Mouse (Mus musculus): ENCODE data around the gene Cdk20. TPM values are rescaled to one million over a fixed set of nuclear protein-coding genes. Genes with fewer than 3 reads are reported as not detected.

Cdk20 gene
- total and polyA plus RNA-seq, 3 experiments, result 0.21 to 2.2 (median 1.5) TPM

GRCm38 (mm10) chr13:64411282-64411681 is 20.8 kb upstream of the Cdk20 start:
- H3K27ac ChIP-seq (ENCODE audit: insufficient read depth, low read depth), result no peak overlapping the region
- no peak overlapping the region for H3K9ac ChIP-seq (ENCODE audit: insufficient read depth, low read depth)
- no peaks in the 10 kb centered on the region for H3K27me3 ChIP-seq (replicated peaks)
- H3K9me3 ChIP-seq (replicated peaks; ENCODE audit: low read length), result peaks cover 3% of the 10 kb centered on the region
- no peaks in the 10 kb centered on the region for H3K79me2 ChIP-seq (replicated peaks; ENCODE audit: control insufficient read depth, extremely low read depth, insufficient read depth, poor library complexity, severe bottlenecking)
- H3K36me3 ChIP-seq (replicated peaks in 1 of 2; ENCODE audit: control insufficient read depth in 1 of 2, insufficient read depth in 1 of 2, low read length in 1 of 2), result no peaks in the 10 kb centered on the region
- DNase-seq (ENCODE audit: extremely low read depth), result no peak
- TF ChIP-seq POLR2A (IDR thresholded peaks at IDR 0.05; ENCODE audit: low read depth, low read length) (no peak), KAT2A (IDR thresholded peaks at IDR 0.05; ENCODE audit: insufficient replicate concordance, low read length) (no peak), RAD21 (IDR thresholded peaks at IDR 0.05; ENCODE audit: low read depth, low read length) (no peak), ETS1 (conservative IDR thresholded peaks at IDR 0.05; ENCODE audit: low read depth, low read length) (no peak), ZC3H11A (IDR thresholded peaks at IDR 0.05; ENCODE audit: low read depth, low read length) (no peak), POLR2AphosphoS2 (IDR thresholded peaks at IDR 0.05; ENCODE audit: low read depth, low read length) (no peak), CHD2 (IDR thresholded peaks at IDR 0.05; ENCODE audit: low read length) (no peak), MXI1 (IDR thresholded peaks at IDR 0.05; ENCODE audit: low read depth, low read length) (no peak), SIN3A (IDR thresholded peaks at IDR 0.05; ENCODE audit: low read length) (no peak), GABPA (IDR thresholded peaks at IDR 0.05; ENCODE audit: insufficient replicate concordance, low read depth, low read length) (no peak)
- dilution Hi-C loops (cut with MboI; ENCODE audit: extremely low pct_ligation_motif_present, extremely low pct_unique_long_range_greater_than_20kb, low sequenced_read_pairs), result no loop called here
- no peak overlapping the region for H3K4me2 ChIP-seq (ENCODE audit: insufficient read depth, low read depth, poor library complexity, severe bottlenecking)
- H3K4me1 ChIP-seq (ENCODE audit: control insufficient read depth in 1 of 2, insufficient read depth in 2 of 2), result peaks cover 0 to 17% of the 10 kb centered on the region in 2 experiments; a peak in 2 of 4 replicates
- in situ Hi-C loops (cut with MboI; ENCODE audit: low pct_ligation_motif_present, low pct_unique_long_range_greater_than_20kb, low sequenced_read_pairs), result no loop called here
- no peak overlapping the region for H3K4me3 ChIP-seq (replicated peaks in 1 of 3; ENCODE audit: low read depth in 2 of 3, low read length in 2 of 3, poor library complexity in 1 of 3)

- in situ Hi-C loops (cut with MboI; ENCODE audit: low pct_ligation_motif_present, low pct_unique_long_range_greater_than_20kb, low sequenced_read_pairs), result no loop called here
- TF ChIP-seq MEF2A (IDR thresholded peaks at IDR 0.05; ENCODE audit: borderline replicate concordance, low read depth, low read length) (no peak), BHLHE40 (IDR thresholded peaks at IDR 0.05; ENCODE audit: low read depth, low read length) (no peak), JUND (conservative IDR thresholded peaks at IDR 0.05; ENCODE audit: low read depth, low read length) (no peak)
- dilution Hi-C loops (cut with MboI; ENCODE audit: extremely low pct_ligation_motif_present, extremely low pct_unique_long_range_greater_than_20kb, low sequenced_read_pairs), result no loop called here
- Histone ChIP-seq H3K9ac (ENCODE audit: insufficient read depth, low read depth) (no peak overlapping the region), H3K4me3 (replicated peaks in 1 of 3; ENCODE audit: low read depth in 2 of 3, low read length in 2 of 3, poor library complexity in 1 of 3) (no peak overlapping the region), H3K36me3 (replicated peaks in 1 of 2; ENCODE audit: control insufficient read depth in 1 of 2, insufficient read depth in 1 of 2, low read length in 1 of 2) (no peaks in the 10 kb centered on the region), H3K4me2 (ENCODE audit: insufficient read depth, low read depth, poor library complexity, severe bottlenecking) (no peak overlapping the region), H3K9me3 (replicated peaks; ENCODE audit: low read length) (peaks cover 3% of the 10 kb centered on the region), H3K27me3 (replicated peaks) (no peaks in the 10 kb centered on the region), H3K4me1 (ENCODE audit: control insufficient read depth in 1 of 2, insufficient read depth in 2 of 2) (peaks cover 0 to 13% of the 10 kb centered on the region in 2 experiments; a peak in 2 of 4 replicates), H3K79me2 (replicated peaks; ENCODE audit: control insufficient read depth, extremely low read depth, insufficient read depth, poor library complexity, severe bottlenecking) (no peaks in the 10 kb centered on the region), H3K27ac (ENCODE audit: insufficient read depth, low read depth) (no peak overlapping the region)
- no peak for DNase-seq (ENCODE audit: extremely low read depth)
Observed at GRCm38 (mm10) chr13:64412752-64413257, 19.3 kb upstream of the Cdk20 start.

GRCm38 (mm10) chr13:64415659-64416058 is 16.5 kb upstream of the Cdk20 start:
- in situ Hi-C loops (cut with MboI; ENCODE audit: low pct_ligation_motif_present, low pct_unique_long_range_greater_than_20kb, low sequenced_read_pairs), result no loop called here
- Histone ChIP-seq H3K79me2 (replicated peaks; ENCODE audit: control insufficient read depth, extremely low read depth, insufficient read depth, poor library complexity, severe bottlenecking) (no peaks in the 10 kb centered on the region), H3K36me3 (replicated peaks in 1 of 2; ENCODE audit: control insufficient read depth in 1 of 2, insufficient read depth in 1 of 2, low read length in 1 of 2) (no peaks in the 10 kb centered on the region), H3K27ac (ENCODE audit: insufficient read depth, low read depth) (no peak overlapping the region), H3K4me3 (replicated peaks in 1 of 3; ENCODE audit: low read depth in 2 of 3, low read length in 2 of 3, poor library complexity in 1 of 3) (no peak overlapping the region), H3K4me2 (ENCODE audit: insufficient read depth, low read depth, poor library complexity, severe bottlenecking) (no peak overlapping the region), H3K9me3 (replicated peaks; ENCODE audit: low read length) (peaks cover 3% of the 10 kb centered on the region), H3K4me1 (ENCODE audit: control insufficient read depth in 1 of 2, insufficient read depth in 2 of 2) (peaks cover 0 to 2% of the 10 kb centered on the region in 2 experiments; a peak in 1 of 4 replicates), H3K27me3 (replicated peaks) (no peaks in the 10 kb centered on the region), H3K9ac (ENCODE audit: insufficient read depth, low read depth) (no peak overlapping the region)
- no peak for DNase-seq (ENCODE audit: extremely low read depth)
- dilution Hi-C loops (cut with MboI; ENCODE audit: extremely low pct_ligation_motif_present, extremely low pct_unique_long_range_greater_than_20kb, low sequenced_read_pairs), result no loop called here
- TF ChIP-seq POLR2A (IDR thresholded peaks at IDR 0.05; ENCODE audit: low read depth, low read length), result no peak
- no peak for TF ChIP-seq MYC (IDR thresholded peaks at IDR 0.05; ENCODE audit: low read depth, low read length)
- TF ChIP-seq GABPA (IDR thresholded peaks at IDR 0.05; ENCODE audit: insufficient replicate concordance, low read depth, low read length), result no peak
- TF ChIP-seq E2F4 (IDR thresholded peaks at IDR 0.05; ENCODE audit: insufficient replicate concordance, low read depth, low read length), result no peak
- no peak for TF ChIP-seq ZNF384 (IDR thresholded peaks at IDR 0.05; ENCODE audit: low read depth, low read length)
- TF ChIP-seq CHD1 (IDR thresholded peaks at IDR 0.05; ENCODE audit: low read depth, low read length), result no peak
- no peak for TF ChIP-seq CTCF (conservative IDR thresholded peaks at IDR 0.05 in 1 of 2, IDR thresholded peaks at IDR 0.05 in 1 of 2; ENCODE audit: low read depth in 2 of 2, low read length in 2 of 2)
- TF ChIP-seq USF1 (IDR thresholded peaks at IDR 0.05; ENCODE audit: low read depth, low read length), result no peak
- no peak for TF ChIP-seq TBP (conservative IDR thresholded peaks at IDR 0.05; ENCODE audit: low read depth, low read length)
- TF ChIP-seq MAZ (IDR thresholded peaks at IDR 0.05; ENCODE audit: low read depth, low read length), result no peak
- no peak for TF ChIP-seq IRF4 (IDR thresholded peaks at IDR 0.05; ENCODE audit: low read depth, low read length)
- no peak for TF ChIP-seq BHLHE40 (IDR thresholded peaks at IDR 0.05; ENCODE audit: low read depth, low read length)
- TF ChIP-seq MXI1 (IDR thresholded peaks at IDR 0.05; ENCODE audit: low read depth, low read length), result no peak
